Mouse (Mus musculus) limb, embryonic 15.5 days (tissue): ENCODE measurements around the gene Rpl14. TPM values are rescaled to one million over a fixed set of nuclear protein-coding genes. Genes with fewer than 3 reads are reported as not detected.
"Not testable (repeated sequence)": the region's sequence is repeated elsewhere in the genome, so short reads cannot be mapped to it uniquely, and the experiment has no call there.

ENCODE experiments used
- ATAC-seq: fragments of 200-750 bp; cut with Nextera tagmentation; 2 replicates; pipeline ENCODE4 v1.8.0; 2017; ENCODE audit warnings: low read depth, moderate TSS enrichment; ENCODE audit not compliant: insufficient number of reproducible peaks, low FRiP score, low TSS enrichment
- H3K27ac ChIP-seq: fragments of 300-500 bp; sonication (generic); 2 replicates; pipeline ENCODE4 v1.5.1; 2015; ENCODE audit warnings: moderate library complexity, mild to moderate bottlenecking, inconsistent platforms
- H3K27me3 ChIP-seq: fragments of 300-500 bp; sonication (generic); 2 replicates; pipeline ENCODE4 v1.6.1; 2015; ENCODE audit warnings: inconsistent platforms
- H3K36me3 ChIP-seq: fragments of 300-500 bp; sonication (generic); 2 replicates; pipeline ENCODE4 v1.6.1; 2015; ENCODE audit warnings: inconsistent platforms
- H3K4me1 ChIP-seq: fragments of 300-500 bp; sonication (generic); 2 replicates; pipeline ENCODE4 v1.6.1; 2015; ENCODE audit warnings: inconsistent platforms
- H3K4me2 ChIP-seq: fragments of 300-500 bp; sonication (generic); 2 replicates; pipeline ENCODE4 v1.6.1; 2015; ENCODE audit warnings: mild to moderate bottlenecking, inconsistent platforms
- H3K4me3 ChIP-seq: fragments of 300-500 bp; sonication (generic); 2 replicates; pipeline ENCODE4 v1.5.1; 2015; ENCODE audit warnings: mild to moderate bottlenecking, inconsistent platforms
- H3K9ac ChIP-seq: fragments of 300-500 bp; sonication (generic); 2 replicates; pipeline ENCODE4 v1.6.1; 2015; ENCODE audit warnings: inconsistent platforms
- H3K9me3 ChIP-seq: fragments of 300-500 bp; sonication (generic); 2 replicates; pipeline ENCODE4 v1.6.1; 2016; ENCODE audit warnings: inconsistent platforms
- WGBS: fragments of 180-500 bp; shearing (Covaris S2); methylation state at CpG from one replicate; pipeline ENCODE4 v1.1.7; 2015; 5-methylcytosine and 5-hydroxymethylcytosine counted together
- polyA plus RNA-seq: library from polyadenylated mRNA; unstranded; fragments of >200 nt; fragmentation: Nextera tagmentation; extraction: Ambion mirVana; gene quantifications from 2 replicates; pipeline ENCODE4 v1.2.1, GENCODE M21; 2015

Rpl14 gene
- polyA plus RNA-seq: 706 and 819 TPM in 2 replicates

DNA sequence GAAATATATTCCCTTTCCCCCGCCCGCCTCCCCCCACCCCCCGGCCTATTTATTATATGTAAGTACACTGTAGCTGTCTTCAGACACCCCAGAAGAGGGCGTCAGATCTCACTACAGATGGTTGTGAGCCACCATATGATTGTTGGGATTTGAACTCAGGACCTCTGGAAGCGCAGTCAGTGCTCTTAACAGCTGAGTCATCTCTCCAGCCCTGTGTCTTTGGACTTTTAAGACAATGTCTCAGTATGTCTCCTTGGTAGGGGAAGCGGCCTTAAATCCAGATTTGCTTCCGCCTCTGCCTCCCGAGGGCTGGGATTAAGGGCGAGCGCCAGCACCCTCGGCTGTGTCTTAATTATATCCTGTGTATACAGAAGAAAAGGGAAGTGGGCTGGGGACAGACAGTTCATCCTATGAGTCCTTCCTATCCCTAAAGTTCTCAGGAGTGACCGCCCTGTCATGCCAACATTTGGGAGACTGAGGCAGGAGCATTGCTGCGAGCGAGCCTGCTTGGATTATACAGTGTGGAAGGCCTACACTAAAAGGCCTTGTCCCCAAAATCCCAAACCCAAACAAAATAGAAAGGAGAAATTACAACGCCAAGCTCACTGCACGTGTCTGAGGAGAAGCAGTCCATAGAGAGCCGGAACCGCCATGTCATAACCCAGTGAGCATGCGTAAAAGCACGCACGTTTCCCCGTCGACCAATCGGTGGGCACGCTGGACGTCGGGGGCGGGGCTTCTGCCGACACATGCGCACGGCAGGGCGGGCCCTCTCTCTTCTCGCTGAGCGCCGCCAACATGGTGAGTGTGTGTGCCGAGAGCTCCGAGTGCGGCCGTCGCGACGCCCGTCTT, at the start of gene Rpl14:
Gene Rpl14, plus strand, starts transcription at position 704 of the 852 bp plus-strand sequence.
- Histone ChIP-seq H3K9me3 (no peaks in the 10 kb centered on the region), H3K4me3 (peak within 1 kb of the TSS; percentile 94)
- 6% methylated on average over 43 of the region's 43 CpGs for WGBS

GRCm38 (mm10) chr9:120527270-120527669, 44.0 kb upstream of the Rpl14 start:
- Histone ChIP-seq H3K27me3 (no peaks in the 10 kb centered on the region), H3K27ac (no peak overlapping the region), H3K9me3 (no peaks in the 10 kb centered on the region), H3K36me3 (no peaks in the 10 kb centered on the region), H3K4me2 (no peak overlapping the region), H3K4me3 (no peak overlapping the region), H3K9ac (no peak overlapping the region), H3K4me1 (no peaks in the 10 kb centered on the region)
- no peak for ATAC-seq
- WGBS: 76% methylated on average over 4 of the region's 4 CpGs

More for the DNA sequence above, at the start of gene Rpl14:
- Histone ChIP-seq H3K27me3 (no peaks in the 10 kb centered on the region), H3K4me1 (peaks cover 18% of the 10 kb centered on the region), H3K4me2 (peak within 1 kb of the TSS; percentile 74), H3K9ac (peak within 1 kb of the TSS; percentile 95), H3K36me3 (peaks cover 36% of the 10 kb centered on the region), H3K27ac (peak within 1 kb of the TSS; percentile 86)
- peak; percentile 92 for ATAC-seq

- 92% methylated on average over 8 of the region's 8 CpGs for WGBS
- H3K27me3 ChIP-seq: no peaks in the 10 kb centered on the region
- no peak overlapping the region for H3K9ac ChIP-seq
- no peak overlapping the region for H3K27ac ChIP-seq
- no peaks in the 10 kb centered on the region for H3K9me3 ChIP-seq
- no peak overlapping the region for H3K4me2 ChIP-seq
- no peaks in the 10 kb centered on the region for H3K4me1 ChIP-seq
- no peak for ATAC-seq
- no peaks in the 10 kb centered on the region for H3K36me3 ChIP-seq
- no peak overlapping the region for H3K4me3 ChIP-seq
These were observed 43.3 kb upstream of the Rpl14 start for GRCm38 (mm10) chr9:120527919-120528318.

DNA sequence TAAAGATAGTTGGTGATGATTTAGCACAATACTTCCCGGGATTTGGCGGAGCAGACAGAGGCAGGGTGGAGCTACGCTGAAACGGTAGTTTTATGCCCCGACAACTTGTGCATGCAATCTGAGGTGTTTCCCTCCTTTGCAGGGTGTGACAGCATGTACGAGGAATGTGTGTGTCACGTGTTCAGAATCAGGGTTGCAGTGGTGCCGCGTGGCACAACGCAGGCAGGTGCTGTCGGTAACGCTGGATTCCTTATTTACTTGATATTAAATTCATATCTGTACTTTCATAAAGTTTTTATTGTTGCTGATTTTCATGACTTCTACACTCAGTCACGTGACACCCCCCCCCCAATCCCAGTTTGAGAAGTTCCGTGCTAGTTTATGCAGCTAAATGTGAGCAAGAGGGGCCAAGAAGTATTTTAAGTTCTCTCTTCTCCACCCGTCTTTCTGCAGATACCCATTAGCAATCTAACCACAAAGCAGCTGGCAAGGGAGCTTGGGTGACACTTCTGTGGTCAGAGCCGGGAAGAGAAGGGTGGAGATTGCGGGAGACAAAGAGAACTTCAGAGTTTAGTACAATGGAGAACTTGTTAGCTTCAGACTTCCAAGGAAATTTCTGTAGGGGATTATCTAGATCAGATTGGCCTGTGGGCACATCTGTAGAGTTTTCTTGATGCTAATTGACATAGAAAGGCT, 42.3 kb upstream of the Rpl14 start:
- Histone ChIP-seq H3K4me2 (no peak overlapping the region), H3K27me3 (no peaks in the 10 kb centered on the region), H3K4me1 (no peaks in the 10 kb centered on the region), H3K9me3 (no peaks in the 10 kb centered on the region), H3K27ac (no peak overlapping the region), H3K36me3 (no peaks in the 10 kb centered on the region), H3K9ac (no peak overlapping the region), H3K4me3 (no peak overlapping the region)
- WGBS: 76% methylated on average over 17 of the region's 17 CpGs
- ATAC-seq: no peak

DNA sequence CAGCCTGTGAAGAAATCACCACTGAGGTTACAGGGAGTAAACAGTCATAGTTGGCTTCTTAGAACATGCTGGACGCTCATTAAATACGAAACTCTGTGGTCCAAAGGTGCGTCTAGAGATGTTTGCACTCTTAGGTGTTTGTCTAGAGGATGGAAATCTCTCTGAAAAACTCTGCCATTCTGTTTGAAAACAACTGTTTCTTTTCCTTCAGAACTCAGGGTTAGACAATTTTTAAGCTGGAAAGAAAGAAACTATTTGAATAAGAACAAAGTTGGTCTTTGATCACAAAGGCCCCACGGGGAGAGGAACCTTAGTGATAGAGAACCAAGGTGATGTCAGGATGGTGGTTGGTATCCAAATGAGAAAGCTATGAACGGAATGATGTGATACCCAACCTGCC, 40.8 kb upstream of the Rpl14 start:
- Histone ChIP-seq H3K4me1 (no peaks in the 10 kb centered on the region), H3K4me3 (no peak overlapping the region), H3K9ac (no peak overlapping the region), H3K27me3 (no peaks in the 10 kb centered on the region), H3K36me3 (no peaks in the 10 kb centered on the region), H3K27ac (no peak overlapping the region), H3K4me2 (no peak overlapping the region), H3K9me3 (no peaks in the 10 kb centered on the region)
- 85% methylated on average over 5 of the region's 5 CpGs for WGBS
- ATAC-seq: no peak

- no peak for ATAC-seq
- Histone ChIP-seq H3K4me3 (no peak overlapping the region), H3K9ac (no peak overlapping the region), H3K27me3 (no peaks in the 10 kb centered on the region), H3K4me2 (no peak overlapping the region), H3K9me3 (no peaks in the 10 kb centered on the region), H3K4me1 (no peaks in the 10 kb centered on the region), H3K36me3 (no peaks in the 10 kb centered on the region), H3K27ac (no peak overlapping the region)
- 77% methylated on average over 6 of the region's 6 CpGs for WGBS
These were observed 39.2 kb upstream of the Rpl14 start for GRCm38 (mm10) chr9:120532062-120532461.

DNA sequence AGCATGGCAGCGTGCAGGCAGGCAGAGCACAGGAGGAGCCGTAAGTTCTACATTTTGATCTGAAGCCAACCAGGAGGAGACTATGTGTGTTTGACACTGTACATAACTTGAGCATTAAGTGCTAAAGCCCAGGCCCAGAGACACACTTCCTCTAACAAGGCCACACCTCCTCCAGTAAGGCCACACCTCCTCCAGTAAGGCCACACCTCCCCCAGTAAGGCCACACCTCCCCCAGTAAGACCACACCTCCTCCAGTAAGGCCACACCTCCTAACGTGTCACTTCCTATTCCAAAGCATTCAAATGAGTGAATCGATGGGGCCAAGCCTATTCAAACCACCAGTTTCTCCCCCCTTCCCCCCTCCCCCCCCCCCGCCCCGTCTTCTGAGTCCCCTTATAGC, 38.6 kb upstream of the Rpl14 start:
- H3K4me3 ChIP-seq: no peak overlapping the region
- whole genome bisulfite sequencing: 82% methylated on average over 6 of the region's 6 CpGs
- no peak overlapping the region for H3K27ac ChIP-seq
- no peaks in the 10 kb centered on the region for H3K27me3 ChIP-seq
- no peak overlapping the region for H3K9ac ChIP-seq
- ATAC-seq: no peak
- H3K4me1 ChIP-seq: no peaks in the 10 kb centered on the region
- no peaks in the 10 kb centered on the region for H3K9me3 ChIP-seq
- H3K36me3 ChIP-seq: no peaks in the 10 kb centered on the region
- H3K4me2 ChIP-seq: no peak overlapping the region

DNA sequence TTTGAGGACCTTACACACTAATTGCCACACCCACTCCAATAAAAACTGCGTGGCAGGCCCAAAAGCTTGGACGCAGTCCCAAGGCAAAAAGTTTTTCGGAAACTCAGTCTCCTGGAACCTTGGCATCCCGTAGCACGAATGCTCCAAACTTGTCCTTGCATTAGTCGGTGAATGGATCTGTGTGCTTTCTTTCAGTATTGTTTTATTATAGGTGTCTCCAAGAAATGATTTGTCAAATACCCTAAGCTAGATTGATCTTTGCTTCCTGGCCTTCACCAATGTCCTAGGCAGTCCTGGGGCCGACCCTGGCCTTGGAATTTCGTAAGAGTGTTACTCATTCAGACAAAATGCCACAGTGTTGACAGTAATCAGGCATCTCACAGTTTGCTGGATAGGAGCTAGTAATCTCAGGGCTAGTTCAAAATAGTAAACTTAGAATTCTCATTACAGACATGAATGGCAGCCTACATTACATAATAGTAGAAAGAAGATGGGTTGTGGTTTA, 37.7 kb upstream of the Rpl14 start:
- H3K9me3 ChIP-seq, H3K27me3 ChIP-seq, H3K4me2 ChIP-seq, ATAC-seq, H3K4me1 ChIP-seq, H3K36me3 ChIP-seq, H3K27ac ChIP-seq, H3K9ac ChIP-seq, H3K4me3 ChIP-seq: not testable (repeated sequence)
- 91% methylated on average over 8 of the region's 8 CpGs for WGBS

- no peaks in the 10 kb centered on the region for H3K36me3 ChIP-seq
- no peak for ATAC-seq
- H3K9me3 ChIP-seq: no peaks in the 10 kb centered on the region
- H3K4me3 ChIP-seq: peak within 1 kb of the TSS; percentile 39
- peak within 1 kb of the TSS; percentile 31 for H3K9ac ChIP-seq
- under 1% methylated on average over 29 of the region's 31 CpGs for WGBS
- no peak within 1 kb of the TSS for H3K27ac ChIP-seq
- peak within 1 kb of the TSS; percentile 84 for H3K4me2 ChIP-seq
- H3K27me3 ChIP-seq: peaks cover 20% of the 10 kb centered on the region
- peaks cover 14% of the 10 kb centered on the region for H3K4me1 ChIP-seq
These were observed 31.5 kb upstream of the Rpl14 start, which contains the start of gene Entpd3 for GRCm38 (mm10) chr9:120539662-120540251. TSS of gene Entpd3 (plus strand) at chr9:120539818.

DNA sequence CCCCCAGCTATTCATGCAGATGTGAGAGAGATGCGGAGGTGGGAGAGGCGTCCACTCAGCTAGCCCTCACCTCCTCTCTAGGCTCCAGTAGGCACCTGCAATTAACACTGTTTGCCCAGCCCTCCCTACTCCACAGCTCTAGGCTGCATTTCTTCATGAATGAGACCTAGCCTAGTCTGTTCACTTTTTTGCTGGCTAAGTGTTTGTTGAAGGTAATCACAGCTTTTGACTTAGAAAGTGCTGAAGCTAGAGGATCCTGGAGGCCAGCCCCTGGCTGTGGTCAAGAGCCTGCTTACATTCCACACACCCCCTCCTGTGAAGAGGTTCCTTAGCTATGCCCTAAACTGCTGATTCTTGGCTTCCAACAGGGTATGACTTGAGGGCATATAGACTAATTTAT, 29.8 kb upstream of the Rpl14 start:
- no peak overlapping the region for H3K4me2 ChIP-seq

GRCm38 (mm10) chr9:120542241-120542640, 29.0 kb upstream of the Rpl14 start:
- peaks cover 20% of the 10 kb centered on the region for H3K27me3 ChIP-seq
- H3K27ac ChIP-seq: no peak overlapping the region
- no peaks in the 10 kb centered on the region for H3K9me3 ChIP-seq
- H3K4me1 ChIP-seq: peaks cover 19% of the 10 kb centered on the region
- ATAC-seq: no peak
- H3K4me2 ChIP-seq: no peak overlapping the region
- H3K36me3 ChIP-seq: no peaks in the 10 kb centered on the region
- no peak overlapping the region for H3K4me3 ChIP-seq
- WGBS: 21% methylated on average over 6 of the region's 6 CpGs
- no peak overlapping the region for H3K9ac ChIP-seq

More for the DNA sequence above, 29.8 kb upstream of the Rpl14 start:
- ATAC-seq: peak; percentile 52; the same call in 1 of the 2 replicates
- no peak overlapping the region for H3K4me3 ChIP-seq
- no peak overlapping the region for H3K9ac ChIP-seq
- peaks cover 14% of the 10 kb centered on the region for H3K4me1 ChIP-seq
- H3K36me3 ChIP-seq: no peaks in the 10 kb centered on the region
- peaks cover 20% of the 10 kb centered on the region for H3K27me3 ChIP-seq
- 10% methylated on average over 1 of the region's 2 CpGs for WGBS
- no peaks in the 10 kb centered on the region for H3K9me3 ChIP-seq
- H3K27ac ChIP-seq: no peak overlapping the region
